In the genomic region with DNA sequence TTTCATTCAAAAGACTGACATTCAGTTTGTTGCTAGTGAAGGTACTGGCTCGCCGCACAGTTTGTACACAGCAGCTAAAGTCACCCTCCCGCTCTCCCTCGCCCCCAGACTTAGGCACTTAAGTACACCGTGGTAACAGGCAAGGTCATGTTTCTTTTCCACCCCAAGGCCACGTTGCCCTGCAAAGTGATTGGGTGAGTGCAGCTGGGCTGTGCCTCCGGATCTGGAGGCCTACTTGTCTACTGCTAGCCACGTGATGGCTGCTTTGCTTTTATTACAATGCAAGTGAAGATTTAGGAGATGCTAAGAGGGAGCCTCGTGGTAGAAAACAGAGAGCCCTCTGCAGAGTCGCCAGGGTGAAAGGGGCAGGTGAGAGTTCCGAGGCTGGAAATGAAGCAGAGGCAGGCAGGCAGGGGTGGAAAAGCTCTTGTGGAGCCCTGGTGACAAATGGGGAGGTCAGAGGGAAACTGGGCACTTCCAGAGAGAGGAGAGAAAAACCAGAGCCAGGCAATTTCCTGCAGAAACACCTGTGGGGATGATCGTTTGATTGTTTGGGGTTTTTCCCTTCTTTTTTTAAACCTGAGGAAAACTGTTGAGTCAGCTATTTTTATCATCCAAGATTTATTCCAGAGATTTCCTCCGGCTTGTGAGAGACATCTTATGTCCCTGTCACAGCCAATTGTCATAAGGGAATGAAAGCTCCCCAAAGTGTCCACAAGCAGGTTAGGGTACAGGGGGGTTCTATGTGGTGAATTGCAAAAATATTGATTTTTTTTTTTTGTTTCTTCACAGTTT, we compare ENCODE assay signal across 12 mouse cellular contexts.
A peak's percentile ranks its signal among the peaks of the same experiment; 100 is the strongest.
DNase-seq lines count a peak whose midpoint lies in the region; ATAC-seq lines count a peak whose summit lies in the region.
"Had no signal": no experiment of that assay in that cellular context is flagged by ENCODE, and none has a peak within 500 bp of the region (broad histone marks: within the 10 kb centered on the region; RNA-seq: fewer than 3 reads in every experiment).

No protein-coding gene starts in this region.

- no peak for DNase-seq in heart, embryonic 10.5 days (ENCODE audit: low spot score)
- no peak for DNase-seq in heart, adult 9 months (ENCODE audit: low spot score in 2 of 2)
- peak; percentile 68 for DNase-seq in embryonic facial prominence, embryonic 10.5 days (ENCODE audit: low spot score)
- DNase-seq in layer of hippocampus, postnatal 25 days (ENCODE audit: extremely low spot score in 1 of 2, low spot score in 1 of 2), result no peak
- DNase-seq in cerebellum, postnatal 36 days, result no peak
- DNase-seq: B cell, adult 2 months; heart, postnatal 14 days; lung, postnatal 14 days had no signal

- WGBS in heart, embryonic 10.5 days, result 27% methylated on average over 13 of the region's 13 CpGs
- 26% methylated on average over 13 of the region's 13 CpGs for WGBS in neural tube, embryonic 14.5 days
- 28% methylated on average over 13 of the region's 13 CpGs for whole genome bisulfite sequencing in neural tube, embryonic 15.5 days
- 23% methylated on average over 13 of the region's 13 CpGs for WGBS in embryonic facial prominence, embryonic 10.5 days
- 11% methylated on average over 13 of the region's 13 CpGs for WGBS in limb, embryonic 13.5 days

- no peaks in the 10 kb centered on the region for H3K36me3 ChIP-seq in heart, embryonic 10.5 days
- H3K36me3 ChIP-seq in neural tube, embryonic 14.5 days (ENCODE audit: control insufficient read depth, insufficient read depth, low read length), result no peaks in the 10 kb centered on the region
- H3K36me3 ChIP-seq in neural tube, embryonic 15.5 days, result no peaks in the 10 kb centered on the region
- no peaks in the 10 kb centered on the region for H3K36me3 ChIP-seq in embryonic facial prominence, embryonic 10.5 days (replicated peaks)
- no peaks in the 10 kb centered on the region for H3K36me3 ChIP-seq in limb, embryonic 13.5 days

- no peaks in the 10 kb centered on the region for H3K9me3 ChIP-seq in heart, embryonic 10.5 days
- no peaks in the 10 kb centered on the region for H3K9me3 ChIP-seq in neural tube, embryonic 14.5 days (ENCODE audit: control insufficient read depth, low read length)
- no peaks in the 10 kb centered on the region for H3K9me3 ChIP-seq in neural tube, embryonic 15.5 days (replicated peaks)
- no peaks in the 10 kb centered on the region for H3K9me3 ChIP-seq in embryonic facial prominence, embryonic 10.5 days
- H3K9me3 ChIP-seq in limb, embryonic 13.5 days, result no peaks in the 10 kb centered on the region

- peak overlapping the region; percentile 13; the same call in 1 of the 2 replicates for H3K4me3 ChIP-seq in heart, embryonic 10.5 days
- no peak overlapping the region for H3K4me3 ChIP-seq in neural tube, embryonic 14.5 days (ENCODE audit: low read depth, low read length)
- H3K4me3 ChIP-seq in neural tube, embryonic 15.5 days (replicated peaks), result no peak overlapping the region
- H3K4me3 ChIP-seq in embryonic facial prominence, embryonic 10.5 days, result 0 out of 2 replicates have a peak overlapping the region, but pooled peaks have one; percentile 2
- H3K4me3 ChIP-seq in limb, embryonic 13.5 days, result no peak overlapping the region
- H3K4me3 ChIP-seq: layer of hippocampus, adult 2 months had no signal

- H3K4me1 ChIP-seq in heart, embryonic 10.5 days, result peaks cover 34% of the 10 kb centered on the region
- peaks cover 9% of the 10 kb centered on the region; the same call in 1 of the 2 replicates for H3K4me1 ChIP-seq in neural tube, embryonic 14.5 days (ENCODE audit: control insufficient read depth, insufficient read depth, low read length)
- peaks cover 26% of the 10 kb centered on the region for H3K4me1 ChIP-seq in neural tube, embryonic 15.5 days
- peaks cover 43% of the 10 kb centered on the region for H3K4me1 ChIP-seq in embryonic facial prominence, embryonic 10.5 days
- H3K4me1 ChIP-seq in limb, embryonic 13.5 days, result peaks cover 48% of the 10 kb centered on the region

- peak; percentile 12; the same call in 1 of the 2 replicates for ATAC-seq in neural tube, embryonic 14.5 days (ENCODE audit: low read depth)
- ATAC-seq in neural tube, embryonic 15.5 days (ENCODE audit: low FRiP score), result no peak
- ATAC-seq in limb, embryonic 13.5 days (ENCODE audit: low FRiP score, low read depth), result peak; percentile 55; the same call in 1 of the 2 replicates

- H3K4me2 ChIP-seq in neural tube, embryonic 14.5 days (ENCODE audit: low read depth, low read length), result no peak overlapping the region
- H3K4me2 ChIP-seq in neural tube, embryonic 15.5 days, result no peak overlapping the region
- peak overlapping the region; percentile 25; the same call in 1 of the 2 replicates for H3K4me2 ChIP-seq in limb, embryonic 13.5 days (replicated peaks)

- no peak overlapping the region for H3K9ac ChIP-seq in neural tube, embryonic 14.5 days (replicated peaks; ENCODE audit: low read depth, low read length)
- H3K9ac ChIP-seq in neural tube, embryonic 15.5 days (replicated peaks), result no peak overlapping the region
- H3K9ac ChIP-seq in limb, embryonic 13.5 days, result 0 out of 2 replicates have a peak overlapping the region, but pooled peaks have one; percentile 13

- peak overlapping the region; percentile 78 for H3K27ac ChIP-seq in heart, embryonic 10.5 days
- H3K27ac ChIP-seq in neural tube, embryonic 14.5 days (ENCODE audit: low read depth, low read length), result no peak overlapping the region
- H3K27ac ChIP-seq in neural tube, embryonic 15.5 days (replicated peaks), result no peak overlapping the region
- peak overlapping the region; percentile 61; the same call in 1 of the 2 replicates for H3K27ac ChIP-seq in embryonic facial prominence, embryonic 10.5 days (replicated peaks)
- H3K27ac ChIP-seq in limb, embryonic 13.5 days, result peak overlapping the region; percentile 39; the same call in 1 of the 2 replicates
- H3K27ac ChIP-seq: layer of hippocampus, adult 2 months had no signal

- H3K27me3 ChIP-seq in heart, embryonic 10.5 days (ENCODE audit: insufficient read depth, poor library complexity, severe bottlenecking), result peaks cover 2% of the 10 kb centered on the region; the same call in 1 of the 2 replicates
- H3K27me3 ChIP-seq in neural tube, embryonic 14.5 days (ENCODE audit: control insufficient read depth, insufficient read depth, low read length), result no peaks in the 10 kb centered on the region
- H3K27me3 ChIP-seq in neural tube, embryonic 15.5 days (replicated peaks), result no peaks in the 10 kb centered on the region
- H3K27me3 ChIP-seq in embryonic facial prominence, embryonic 10.5 days (replicated peaks; ENCODE audit: low read depth, poor library complexity, severe bottlenecking), result peaks cover 33% of the 10 kb centered on the region
- no peaks in the 10 kb centered on the region for H3K27me3 ChIP-seq in limb, embryonic 13.5 days

Comparison
In these comparisons a context has a peak if more than half of its experiments do, and no peak if none do; other contexts are left out.
1. H3K27ac ChIP-seq: peak in heart, embryonic 10.5 days (single experiment), embryonic facial prominence, embryonic 10.5 days (single experiment) and limb, embryonic 13.5 days (single experiment); none in neural tube, embryonic 14.5 days (single experiment) and neural tube, embryonic 15.5 days (single experiment).
2. H3K4me3 ChIP-seq: peak in heart, embryonic 10.5 days (single experiment) and embryonic facial prominence, embryonic 10.5 days (single experiment); none in neural tube, embryonic 14.5 days (single experiment), neural tube, embryonic 15.5 days (single experiment) and limb, embryonic 13.5 days (single experiment).